Mouse (Mus musculus): ENCODE data around the gene Hdac9. TPM values are rescaled to one million over a fixed set of nuclear protein-coding genes. Genes with fewer than 3 reads are reported as not detected.

Gene Hdac9
- polyA plus RNA-seq, 1 experiment from 2014 or later: 1.2 TPM

GRCm38 (mm10) chr12:34154757-34155156, 762.1 kb downstream of the Hdac9 start:
- H3K36me3 ChIP-seq: no peaks in the 10 kb centered on the region
- no peak overlapping the region for H3K4me2 ChIP-seq
- H3K9ac ChIP-seq: no peak overlapping the region
- ATAC-seq (ENCODE audit: low read depth) (no peak), DNase-seq (no peak)
- no peak overlapping the region for H3K27ac ChIP-seq
- no peak overlapping the region for H3K4me3 ChIP-seq (replicated peaks)
- WGBS (ENCODE audit: insufficient replicate concordance): 51% methylated on average over 3 of the region's 3 CpGs
- H3K4me1 ChIP-seq (replicated peaks): no peaks in the 10 kb centered on the region
- no peaks in the 10 kb centered on the region for H3K27me3 ChIP-seq
- no peaks in the 10 kb centered on the region for H3K9me3 ChIP-seq (replicated peaks)

- Histone ChIP-seq H3K9ac (no peak overlapping the region), H3K9me3 (replicated peaks) (no peaks in the 10 kb centered on the region), H3K4me3 (replicated peaks) (no peak overlapping the region), H3K36me3 (no peaks in the 10 kb centered on the region), H3K27ac (no peak overlapping the region), H3K4me1 (replicated peaks) (no peaks in the 10 kb centered on the region), H3K4me2 (no peak overlapping the region), H3K27me3 (no peaks in the 10 kb centered on the region)
- WGBS (ENCODE audit: insufficient replicate concordance): 40% methylated on average over 3 of the region's 3 CpGs
- DNase-seq: no peak
- no peak for ATAC-seq (ENCODE audit: low read depth)
Measured at GRCm38 (mm10) chr12:34151336-34151735, 765.6 kb downstream of the Hdac9 start.

- Histone ChIP-seq H3K4me1 (replicated peaks) (no peaks in the 10 kb centered on the region), H3K9ac (no peak overlapping the region), H3K4me2 (no peak overlapping the region), H3K36me3 (no peaks in the 10 kb centered on the region), H3K27ac (no peak overlapping the region), H3K9me3 (replicated peaks) (no peaks in the 10 kb centered on the region), H3K27me3 (no peaks in the 10 kb centered on the region), H3K4me3 (replicated peaks) (no peak overlapping the region)
- 61% methylated on average over 2 of the region's 2 CpGs for WGBS (ENCODE audit: insufficient replicate concordance)
- ATAC-seq (ENCODE audit: low read depth): no peak
- no peak for DNase-seq
Measured at GRCm38 (mm10) chr12:34142743-34143142, 774.2 kb downstream of the Hdac9 start.

GRCm38 (mm10) chr12:34113336-34113735, 803.6 kb downstream of the Hdac9 start:
- Histone ChIP-seq H3K4me2 (no peak overlapping the region), H3K9ac (no peak overlapping the region), H3K4me1 (replicated peaks) (no peaks in the 10 kb centered on the region), H3K4me3 (replicated peaks) (no peak overlapping the region), H3K9me3 (replicated peaks) (no peaks in the 10 kb centered on the region), H3K36me3 (no peaks in the 10 kb centered on the region), H3K27me3 (no peaks in the 10 kb centered on the region), H3K27ac (no peak overlapping the region)
- no peak for DNase-seq
- WGBS (ENCODE audit: insufficient replicate concordance): 15% methylated on average over 1 of the region's 1 CpGs
- ATAC-seq (ENCODE audit: low read depth): no peak

GRCm38 (mm10) chr12:34092953-34093352, 823.9 kb downstream of the Hdac9 start:
- H3K9me3 ChIP-seq (replicated peaks): no peaks in the 10 kb centered on the region
- H3K4me3 ChIP-seq (replicated peaks): no peak overlapping the region
- no peaks in the 10 kb centered on the region for H3K4me1 ChIP-seq (replicated peaks)
- H3K4me2 ChIP-seq: no peak overlapping the region
- no peak overlapping the region for H3K9ac ChIP-seq
- WGBS (ENCODE audit: insufficient replicate concordance): 56% methylated on average over 4 of the region's 4 CpGs
- no peaks in the 10 kb centered on the region for H3K36me3 ChIP-seq
- ATAC-seq (ENCODE audit: low read depth) (no peak), DNase-seq (no peak)
- no peaks in the 10 kb centered on the region for H3K27me3 ChIP-seq
- no peak overlapping the region for H3K27ac ChIP-seq

GRCm38 (mm10) chr12:34091851-34092250, 825.0 kb downstream of the Hdac9 start:
- DNase-seq (no peak), ATAC-seq (ENCODE audit: low read depth) (no peak)
- WGBS (ENCODE audit: insufficient replicate concordance): 44% methylated on average over 1 of the region's 1 CpGs
- H3K9ac ChIP-seq: no peak overlapping the region
- no peaks in the 10 kb centered on the region for H3K36me3 ChIP-seq
- no peaks in the 10 kb centered on the region for H3K9me3 ChIP-seq (replicated peaks)
- no peak overlapping the region for H3K27ac ChIP-seq
- H3K4me2 ChIP-seq: no peak overlapping the region
- H3K4me3 ChIP-seq (replicated peaks): no peak overlapping the region
- H3K27me3 ChIP-seq: no peaks in the 10 kb centered on the region
- no peaks in the 10 kb centered on the region for H3K4me1 ChIP-seq (replicated peaks)

GRCm38 (mm10) chr12:34087292-34087942, 829.5 kb downstream of the Hdac9 start:
- ATAC-seq (ENCODE audit: low read depth) (no peak), DNase-seq (no peak)
- 52% methylated on average over 2 of the region's 2 CpGs for WGBS (ENCODE audit: insufficient replicate concordance)
- Histone ChIP-seq H3K4me2 (no peak overlapping the region), H3K9ac (no peak overlapping the region), H3K9me3 (replicated peaks) (no peaks in the 10 kb centered on the region), H3K36me3 (no peaks in the 10 kb centered on the region), H3K27ac (no peak overlapping the region), H3K4me1 (replicated peaks) (no peaks in the 10 kb centered on the region), H3K4me3 (replicated peaks) (no peak overlapping the region), H3K27me3 (no peaks in the 10 kb centered on the region)

GRCm38 (mm10) chr12:34076981-34077380, 839.9 kb downstream of the Hdac9 start:
- H3K4me2 ChIP-seq: no peak overlapping the region
- H3K27me3 ChIP-seq: no peaks in the 10 kb centered on the region
- H3K4me3 ChIP-seq (replicated peaks): no peak overlapping the region
- H3K36me3 ChIP-seq: no peaks in the 10 kb centered on the region
- H3K4me1 ChIP-seq (replicated peaks): no peaks in the 10 kb centered on the region
- ATAC-seq (ENCODE audit: low read depth): no peak
- no peak overlapping the region for H3K9ac ChIP-seq
- 59% methylated on average over 2 of the region's 2 CpGs for WGBS (ENCODE audit: insufficient replicate concordance)
- no peak overlapping the region for H3K27ac ChIP-seq
- no peak for DNase-seq
- H3K9me3 ChIP-seq (replicated peaks): no peaks in the 10 kb centered on the region

- no peak for ATAC-seq (ENCODE audit: low read depth)
- Histone ChIP-seq H3K4me1 (replicated peaks) (no peaks in the 10 kb centered on the region), H3K4me2 (no peak overlapping the region), H3K27me3 (no peaks in the 10 kb centered on the region), H3K9me3 (replicated peaks) (no peaks in the 10 kb centered on the region), H3K27ac (no peak overlapping the region), H3K9ac (no peak overlapping the region), H3K36me3 (no peaks in the 10 kb centered on the region), H3K4me3 (replicated peaks) (no peak overlapping the region)
- DNase-seq: no peak
- WGBS (ENCODE audit: insufficient replicate concordance): 59% methylated on average over 9 of the region's 9 CpGs
Measured at GRCm38 (mm10) chr12:34075805-34076509, 840.9 kb downstream of the Hdac9 start.

GRCm38 (mm10) chr12:34052508-34052907, 864.4 kb downstream of the Hdac9 start:
- no peaks in the 10 kb centered on the region for H3K4me1 ChIP-seq (replicated peaks)
- H3K9ac ChIP-seq: no peak overlapping the region
- no peak overlapping the region for H3K4me3 ChIP-seq (replicated peaks)
- WGBS (ENCODE audit: insufficient replicate concordance): 75% methylated on average over 5 of the region's 5 CpGs
- ATAC-seq (ENCODE audit: low read depth) (no peak), DNase-seq (no peak)
- H3K9me3 ChIP-seq (replicated peaks): no peaks in the 10 kb centered on the region
- no peaks in the 10 kb centered on the region for H3K36me3 ChIP-seq
- no peak overlapping the region for H3K4me2 ChIP-seq
- H3K27me3 ChIP-seq: no peaks in the 10 kb centered on the region
- no peak overlapping the region for H3K27ac ChIP-seq

GRCm38 (mm10) chr12:34052036-34052435, 864.9 kb downstream of the Hdac9 start:
- ATAC-seq (ENCODE audit: low read depth) (no peak), DNase-seq (no peak)
- no peak overlapping the region for H3K4me2 ChIP-seq
- H3K36me3 ChIP-seq: no peaks in the 10 kb centered on the region
- H3K4me1 ChIP-seq (replicated peaks): no peaks in the 10 kb centered on the region
- no peaks in the 10 kb centered on the region for H3K27me3 ChIP-seq
- no peak overlapping the region for H3K9ac ChIP-seq
- H3K4me3 ChIP-seq (replicated peaks): no peak overlapping the region
- 55% methylated on average over 3 of the region's 3 CpGs for WGBS (ENCODE audit: insufficient replicate concordance)
- H3K27ac ChIP-seq: no peak overlapping the region
- H3K9me3 ChIP-seq (replicated peaks): no peaks in the 10 kb centered on the region

- Histone ChIP-seq H3K4me2 (no peak overlapping the region), H3K4me1 (replicated peaks) (no peaks in the 10 kb centered on the region), H3K27me3 (no peaks in the 10 kb centered on the region), H3K9me3 (replicated peaks) (no peaks in the 10 kb centered on the region), H3K36me3 (no peaks in the 10 kb centered on the region), H3K4me3 (replicated peaks) (no peak overlapping the region), H3K9ac (no peak overlapping the region), H3K27ac (no peak overlapping the region)
- no peak for DNase-seq
- no peak for ATAC-seq (ENCODE audit: low read depth)
- WGBS (ENCODE audit: insufficient replicate concordance): 45% methylated on average over 7 of the region's 7 CpGs
Measured at GRCm38 (mm10) chr12:34051112-34051511, 865.8 kb downstream of the Hdac9 start.
